Mouse (Mus musculus) neural tube, embryonic 10.5 days (tissue): ENCODE measurements at regions not wholly inside any gene's neighbourhood (a gene's known extent, or its start where the extent isn't known, plus 50 kb on each side); places are given as distances from the start of the nearest gene placed in this dataset.

Experiments
- DNase-seq: peaks from one replicate; pipeline ENCODE4 v3.0.0-alpha.2; 2017; ENCODE audit warnings: low spot score; ENCODE audit errors: extremely low spot score

DNA sequence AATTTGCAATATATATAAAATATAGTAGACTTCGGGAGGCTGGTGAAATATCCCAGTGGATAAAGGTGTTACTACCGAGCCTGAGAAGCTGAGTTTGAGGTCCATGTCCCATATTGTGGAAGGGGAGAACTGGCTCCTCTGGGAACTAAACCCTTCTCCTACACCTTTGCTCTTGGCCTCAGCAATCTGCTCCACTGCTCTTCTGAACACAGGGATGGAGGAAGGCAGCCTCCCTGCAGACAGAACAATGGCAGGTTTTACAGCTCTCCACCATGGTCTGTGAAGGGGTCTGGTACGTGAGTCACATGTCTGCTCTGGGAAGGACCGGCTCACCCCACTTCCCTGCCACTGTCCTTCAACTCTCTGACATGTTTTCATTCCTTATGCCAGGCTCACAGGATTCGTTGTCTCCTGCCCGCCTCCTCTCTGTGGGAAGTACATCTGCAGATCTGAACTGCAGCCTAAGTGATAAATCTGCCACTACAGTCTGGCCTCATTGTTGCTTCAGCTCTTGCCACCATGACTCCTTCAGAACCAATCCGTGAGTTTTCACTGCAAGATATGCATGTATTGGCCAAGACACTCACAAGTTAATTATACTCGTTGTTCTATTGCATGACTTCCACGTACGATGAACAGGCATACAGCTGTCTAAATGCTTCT, 220.0 kb upstream of the Gm9767 start:
- DNase-seq = peak; percentile 21

DNA sequence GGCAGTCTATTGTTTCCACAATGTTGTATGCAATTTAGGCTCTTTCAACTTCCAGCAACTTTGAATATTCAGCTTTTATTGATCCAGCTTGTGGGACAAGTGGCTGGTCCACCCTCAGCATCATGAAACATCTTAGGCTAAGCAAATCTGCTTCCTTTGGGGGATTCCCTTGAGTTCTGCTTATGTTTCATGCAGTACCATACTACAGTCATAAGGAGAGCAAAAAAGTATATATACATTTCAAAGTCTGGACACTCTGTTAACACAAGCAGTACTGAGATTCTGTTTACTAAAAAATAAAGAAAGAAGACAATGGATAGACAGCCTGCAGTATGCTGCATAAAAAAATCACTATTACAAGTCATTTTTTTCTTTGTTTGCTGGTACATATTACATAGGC, 233.7 kb upstream of the Gm9767 start:
- DNase-seq = no peak

DNA sequence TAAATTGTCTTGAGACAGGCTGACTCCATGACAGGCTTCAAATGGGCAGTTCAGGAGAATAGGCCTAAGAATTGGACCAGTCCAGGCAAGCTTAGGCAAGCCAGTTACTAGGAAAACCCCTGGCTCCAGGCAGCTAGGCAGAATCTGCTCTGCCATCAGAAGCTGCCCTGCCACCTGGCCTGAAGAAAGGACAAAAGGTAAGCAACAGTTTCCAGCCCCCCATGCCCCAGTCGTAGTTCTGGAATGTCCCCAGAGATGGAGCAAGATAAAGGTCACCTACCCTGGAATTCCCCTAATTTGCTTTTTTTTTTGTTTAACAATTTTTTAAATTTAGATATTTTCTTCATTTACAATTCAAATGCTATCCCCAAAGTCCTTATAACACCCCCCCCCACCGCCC, 248.8 kb upstream of the Gm9767 start:
- DNase-seq = no peak

DNA sequence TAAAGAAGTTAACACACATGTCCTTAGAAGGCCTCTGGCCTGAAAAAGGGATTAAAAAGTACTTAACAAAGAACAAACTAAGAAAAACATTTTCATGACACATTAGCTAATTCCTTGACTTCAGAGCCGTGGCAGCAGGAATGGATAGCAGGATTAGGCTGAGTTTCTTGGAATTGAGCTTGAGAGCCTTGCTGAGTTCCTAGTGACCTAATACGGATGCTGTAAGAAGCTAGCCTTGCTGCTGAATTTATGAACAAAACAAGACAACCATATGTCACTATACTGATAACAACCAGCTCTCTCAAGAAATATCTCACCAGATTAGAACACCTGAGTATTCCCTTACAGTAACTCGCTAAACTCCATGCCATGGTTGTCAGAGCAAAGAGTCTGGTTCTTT, 268.2 kb upstream of the Smlr1 start:
- DNase-seq = no peak

DNA sequence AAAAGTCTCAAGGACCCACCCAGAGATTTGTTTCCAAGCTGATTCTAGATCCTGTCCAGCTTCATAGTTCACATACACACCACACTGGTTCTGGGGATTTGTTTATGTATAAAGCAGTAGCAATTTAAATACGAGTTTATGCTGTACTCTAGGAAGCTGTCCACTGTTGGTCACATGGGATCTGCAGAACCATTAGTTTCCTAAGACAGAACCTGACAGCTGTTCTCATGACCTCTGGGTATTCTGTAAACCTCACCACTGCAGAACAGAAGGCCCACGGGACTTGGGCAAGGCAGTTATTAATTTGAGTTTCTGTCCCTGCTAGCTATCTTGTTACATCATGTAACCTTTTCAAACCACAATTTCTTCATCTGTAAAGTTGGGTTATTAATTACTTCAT, 265.4 kb upstream of the Smlr1 start:
- no peak for DNase-seq

DNA sequence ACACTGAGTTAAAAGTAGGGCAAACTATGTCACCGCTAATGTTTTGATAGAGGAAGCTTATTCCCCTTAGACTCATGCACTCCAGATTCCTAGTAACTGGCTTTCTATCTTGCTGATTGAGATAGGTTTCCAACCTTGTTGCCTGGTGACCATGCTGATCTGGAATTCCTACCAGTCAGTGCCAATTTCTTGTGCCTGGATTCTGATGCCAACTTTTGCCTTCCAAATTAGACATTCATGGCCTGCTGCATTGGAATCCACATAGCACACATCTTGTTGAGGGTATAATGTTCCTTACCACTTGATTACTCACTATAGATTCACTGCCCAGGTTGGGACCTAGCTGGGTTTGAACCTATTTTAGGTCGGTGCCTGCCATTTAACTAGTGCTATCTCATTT, 262.8 kb upstream of the Smlr1 start:
- no peak for DNase-seq

DNA sequence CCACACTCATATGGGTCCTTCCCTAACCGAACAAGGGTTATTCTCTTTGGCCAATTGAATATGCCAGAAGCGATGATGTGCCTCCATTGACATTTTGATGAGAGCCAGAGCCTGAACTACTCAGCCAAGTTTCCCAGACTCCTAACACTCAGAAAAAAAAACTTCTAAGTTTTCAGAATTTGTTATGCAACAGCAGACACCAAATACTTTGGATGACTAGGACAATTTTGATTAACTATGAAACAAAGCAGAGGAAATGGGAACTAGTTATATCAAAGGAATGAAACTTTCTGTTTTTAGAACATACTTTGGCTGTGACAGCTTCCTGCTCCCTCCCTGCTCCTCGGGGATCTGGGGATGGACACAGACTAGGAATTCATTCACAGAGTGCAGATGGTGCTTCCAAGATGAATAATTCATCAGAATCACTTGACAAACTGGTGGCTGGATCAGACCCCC, 254.3 kb upstream of the Smlr1 start:
- no peak for DNase-seq

DNA sequence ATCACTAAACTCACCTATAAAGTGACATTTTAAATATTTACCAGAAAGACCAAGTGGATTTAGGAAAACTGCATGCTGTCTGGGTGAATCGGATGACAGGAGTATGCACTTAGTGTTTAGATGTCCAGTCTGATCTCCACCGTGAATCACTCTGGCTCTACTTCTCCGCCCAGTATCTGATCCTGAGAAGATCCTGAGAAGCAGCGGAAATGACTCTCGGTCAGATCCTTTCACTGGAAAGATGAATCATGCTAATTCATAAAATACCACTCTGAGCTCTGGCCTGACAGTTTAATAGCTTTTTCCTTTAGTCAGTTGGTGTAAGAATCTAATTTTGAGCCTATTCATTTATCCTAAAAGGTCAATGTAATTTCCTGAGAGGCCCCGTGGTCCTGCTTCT, 252.6 kb upstream of the Smlr1 start:
- no peak for DNase-seq

DNA sequence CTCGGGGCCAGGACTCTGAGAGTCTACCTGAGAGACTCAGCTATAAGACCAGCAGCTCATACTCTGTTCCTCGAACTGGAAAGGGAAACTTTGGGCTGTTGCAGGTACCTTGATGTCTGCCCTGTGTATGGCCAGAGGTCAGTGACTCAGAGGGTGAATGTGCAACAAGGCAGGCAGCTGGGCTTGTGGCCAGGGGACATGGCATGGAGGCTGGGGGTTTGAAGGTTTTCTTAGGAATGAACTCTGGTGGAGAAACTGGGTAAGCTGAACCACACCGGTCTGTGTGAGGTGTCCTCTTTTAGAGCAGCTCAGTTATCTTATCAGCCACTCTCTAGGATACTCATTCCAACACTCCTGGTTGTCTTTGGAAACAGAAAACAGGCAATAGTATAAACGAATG, 251.9 kb upstream of the Smlr1 start:
- DNase-seq = no peak

DNA sequence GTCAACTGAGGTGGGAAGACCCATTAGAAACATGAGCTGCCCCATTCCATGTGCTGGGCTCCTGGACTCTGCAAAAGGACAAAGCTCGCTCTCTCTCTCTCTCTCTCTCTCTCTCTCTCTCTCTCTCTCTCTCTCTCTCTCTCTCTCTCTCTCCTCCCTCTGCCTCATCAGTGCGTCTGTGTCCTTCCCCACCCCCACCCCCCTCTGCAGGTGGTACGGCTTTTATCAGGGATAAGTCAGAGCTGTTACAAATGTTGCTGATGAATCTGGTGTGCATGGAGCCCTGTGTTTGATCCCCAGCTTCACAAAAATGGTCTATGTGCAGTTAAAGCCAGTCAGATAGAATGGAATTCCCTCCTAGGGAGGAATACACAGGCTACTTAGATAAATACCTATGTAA, 247.8 kb upstream of the Smlr1 start:
- DNase-seq = no peak

DNA sequence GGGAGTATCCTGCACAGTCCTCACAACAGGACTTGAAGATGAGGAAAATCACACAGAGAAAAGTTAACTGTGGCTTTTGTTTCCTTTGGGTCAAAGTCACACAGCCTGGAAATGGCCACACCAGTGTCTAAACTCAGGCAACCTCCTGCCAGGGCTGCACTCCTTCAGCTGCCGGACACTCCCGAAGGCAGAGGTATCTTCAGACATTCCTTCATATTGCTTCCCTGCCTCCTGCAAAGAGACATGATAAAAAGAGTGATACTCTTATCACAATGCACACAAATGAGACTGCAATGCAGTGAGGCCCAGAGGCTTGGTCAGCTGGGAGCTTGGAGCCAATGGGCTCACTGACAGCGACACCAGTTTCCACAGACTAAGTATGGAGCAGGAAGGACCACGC, 243.4 kb upstream of the Smlr1 start:
- DNase-seq = no peak

DNA sequence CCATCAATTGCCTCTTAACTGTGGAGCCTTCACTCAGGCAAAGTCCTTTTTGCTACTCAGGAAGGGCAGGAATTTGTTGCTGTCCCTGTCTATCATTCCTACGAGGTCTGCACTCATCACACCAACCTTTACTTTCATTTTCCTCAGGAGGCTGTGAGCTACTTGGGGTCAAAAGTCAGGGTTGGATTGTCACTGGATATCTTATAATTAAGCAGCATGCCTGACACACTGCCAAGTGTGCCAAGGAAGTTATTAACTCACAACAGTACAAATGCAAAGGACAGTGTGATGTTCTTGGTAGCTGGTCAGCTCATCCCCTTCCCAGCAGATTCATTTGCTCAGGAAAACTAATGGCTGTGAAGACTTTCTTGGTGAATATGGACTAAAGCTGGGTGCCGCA, 241.7 kb upstream of the Smlr1 start:
- DNase-seq = no peak

DNA sequence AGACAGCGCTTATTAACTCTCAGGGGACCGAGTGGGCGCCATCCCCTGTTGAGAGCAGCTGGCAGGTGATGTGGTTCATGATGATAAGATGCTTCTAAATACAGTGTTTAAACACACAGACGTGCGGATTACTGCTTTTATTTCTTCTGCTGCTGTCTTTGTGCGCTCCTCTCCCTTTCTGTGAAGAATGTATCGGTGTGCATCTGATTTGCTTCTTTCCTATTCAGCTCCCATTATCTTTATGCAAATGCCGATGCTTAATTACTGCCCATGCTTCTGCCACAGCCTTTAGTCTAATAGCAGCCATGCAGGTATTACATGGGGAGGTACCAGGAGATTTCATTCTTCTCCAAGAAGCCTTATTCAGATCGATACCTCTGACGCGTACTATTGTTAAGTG, 240.6 kb upstream of the Smlr1 start:
- DNase-seq = no peak

DNA sequence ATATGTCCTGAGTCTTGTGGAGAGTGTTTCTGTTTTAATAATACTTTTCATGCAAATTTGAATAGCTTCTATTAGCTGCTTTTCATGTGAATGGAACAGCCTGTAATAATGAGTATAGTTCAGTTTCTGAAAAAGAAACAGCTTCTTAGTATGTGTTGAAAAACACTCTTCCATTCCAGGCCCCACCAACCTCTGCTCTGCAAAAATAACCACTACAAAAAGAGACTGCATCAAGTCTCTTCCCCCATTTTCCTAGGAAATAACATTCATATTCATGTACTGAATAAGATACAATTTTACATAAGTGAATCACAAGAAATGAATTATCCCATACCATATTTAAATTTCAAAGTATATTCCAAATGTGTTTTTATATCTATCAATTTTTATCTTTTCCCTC, 234.0 kb upstream of the Smlr1 start:
- DNase-seq = no peak

DNA sequence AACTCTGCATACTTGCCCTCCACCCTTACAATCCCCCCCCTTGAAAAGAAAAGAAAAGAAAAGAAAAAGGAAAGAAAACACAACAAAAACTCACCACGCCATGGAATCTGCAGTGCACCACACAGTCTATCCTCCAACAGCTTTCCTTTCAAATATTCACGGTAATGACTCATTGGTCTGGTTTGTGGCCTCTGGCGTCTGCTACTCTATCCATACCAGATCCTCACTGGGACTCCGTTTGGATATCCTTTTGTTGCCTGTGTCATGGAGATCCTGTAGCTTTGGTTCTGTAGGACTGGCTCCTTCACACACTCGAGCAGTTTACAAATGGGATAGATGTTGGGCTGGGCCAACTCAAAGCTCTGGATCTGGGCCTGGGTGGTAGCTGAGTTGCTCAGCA, 232.4 kb upstream of the Smlr1 start:
- DNase-seq = no peak

DNA sequence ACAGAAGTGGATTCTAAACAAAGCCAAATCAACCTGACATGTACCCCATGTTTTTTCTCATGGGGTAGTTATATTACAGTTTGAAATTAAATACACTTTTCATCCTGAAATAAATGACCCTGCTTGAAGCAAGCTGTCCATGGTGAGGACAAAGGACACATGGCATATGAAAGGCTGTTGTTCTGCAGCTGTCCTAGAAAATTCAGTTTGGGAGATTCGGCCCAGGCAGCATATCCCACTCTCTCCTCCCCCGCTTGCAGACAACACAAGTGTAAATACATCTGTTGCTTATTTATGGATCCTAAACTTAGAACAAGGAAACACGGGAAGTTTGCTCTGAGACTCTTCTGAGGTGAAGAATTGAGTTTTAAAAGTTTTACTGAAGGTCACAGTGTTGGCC, 218.2 kb upstream of the Smlr1 start:
- DNase-seq = no peak

DNA sequence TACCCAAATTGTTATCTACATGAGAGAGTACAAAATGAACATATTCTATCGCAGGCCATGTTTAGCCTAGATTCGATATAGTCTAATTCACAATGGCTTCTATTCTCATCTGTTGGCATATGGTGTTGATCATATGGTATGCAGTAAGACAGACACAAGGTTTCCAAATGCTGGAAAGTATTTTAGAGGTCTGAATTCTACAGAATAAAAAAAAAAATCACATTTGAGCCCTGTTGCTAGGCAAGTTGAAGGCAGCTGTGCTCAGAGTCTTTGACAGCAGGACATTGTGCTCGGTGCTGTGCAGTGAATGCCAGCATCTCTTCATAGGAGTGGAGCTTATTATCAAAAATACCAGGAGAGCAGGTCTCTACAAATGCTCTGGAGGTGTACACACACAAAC, 206.6 kb upstream of the Smlr1 start:
- DNase-seq = no peak

DNA sequence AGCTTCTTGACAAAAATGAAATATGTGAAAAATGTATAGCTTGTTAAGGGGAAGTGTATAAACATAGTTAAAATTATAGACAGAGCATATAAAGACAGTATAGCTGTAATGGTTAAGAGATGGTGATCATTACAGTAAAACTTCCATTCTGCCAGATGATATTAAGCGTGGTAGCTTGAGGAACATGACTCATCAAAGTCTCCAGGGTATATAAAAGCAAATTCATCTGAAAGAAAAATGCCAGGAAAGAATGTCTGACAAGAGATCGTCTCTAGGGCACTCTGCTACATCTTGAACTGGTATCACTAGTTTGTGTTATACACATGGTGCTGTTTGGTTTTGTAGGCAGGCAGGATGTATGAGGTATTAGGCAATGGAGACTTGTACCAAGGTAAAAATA, 204.9 kb upstream of the Smlr1 start:
- no peak for DNase-seq

DNA sequence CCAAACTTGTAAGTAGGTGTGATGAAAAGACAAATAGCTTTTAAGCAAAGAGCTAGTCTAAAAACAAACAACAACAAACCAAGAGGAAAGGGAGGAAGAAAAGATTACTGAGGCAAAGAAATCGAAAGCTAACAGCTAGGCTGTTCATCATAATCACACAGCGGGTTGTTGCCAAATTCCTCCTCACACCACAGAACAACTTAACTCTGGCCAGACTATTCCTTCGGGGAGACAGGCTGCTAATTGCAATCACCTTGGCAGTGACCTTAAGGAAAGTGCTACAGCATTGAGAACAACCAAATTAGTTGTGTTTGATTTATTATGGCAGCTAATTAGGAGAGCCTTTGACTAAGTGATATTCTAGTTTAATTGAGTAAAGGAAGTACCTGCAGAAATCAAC, 194.4 kb upstream of the Smlr1 start:
- DNase-seq = no peak

DNA sequence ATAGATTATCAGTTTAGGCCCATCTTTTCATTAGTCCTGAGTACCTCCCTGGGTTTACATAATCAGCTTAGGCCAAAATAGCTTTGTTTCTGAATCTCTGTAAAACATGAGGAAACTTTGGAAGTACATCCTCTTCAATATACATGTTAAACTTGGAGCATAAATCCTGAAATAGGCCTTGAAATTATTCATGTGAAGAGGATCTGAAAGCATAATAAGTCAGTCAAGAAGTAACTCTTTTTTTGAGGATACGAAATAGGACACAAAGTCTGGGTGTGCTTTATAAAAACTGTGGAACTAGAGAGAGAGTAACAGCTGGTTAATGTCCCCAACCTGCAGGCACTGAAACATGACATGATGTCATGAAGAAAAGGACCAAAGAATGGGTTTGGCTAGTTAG, 187.9 kb upstream of the Smlr1 start:
- no peak for DNase-seq

DNA sequence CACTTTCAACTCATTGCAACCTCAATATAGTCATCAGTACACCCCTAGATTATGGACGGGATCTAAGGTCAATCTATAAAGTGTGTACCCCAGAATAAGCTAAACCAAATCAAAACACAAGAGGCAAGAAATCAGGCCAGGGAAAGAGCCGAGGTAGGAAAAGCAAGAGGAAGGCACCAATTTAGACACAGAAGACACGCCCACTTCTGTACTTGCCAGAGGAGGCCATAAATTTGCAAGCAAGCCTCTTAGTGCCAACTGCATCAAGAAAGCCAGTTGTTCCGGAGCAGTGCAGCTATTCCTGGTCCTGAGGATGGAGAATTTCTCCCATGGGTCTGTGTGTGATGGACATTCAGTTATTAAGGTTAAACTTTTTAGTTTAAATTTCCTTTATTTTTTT, 179.7 kb upstream of the Smlr1 start:
- DNase-seq = no peak

DNA sequence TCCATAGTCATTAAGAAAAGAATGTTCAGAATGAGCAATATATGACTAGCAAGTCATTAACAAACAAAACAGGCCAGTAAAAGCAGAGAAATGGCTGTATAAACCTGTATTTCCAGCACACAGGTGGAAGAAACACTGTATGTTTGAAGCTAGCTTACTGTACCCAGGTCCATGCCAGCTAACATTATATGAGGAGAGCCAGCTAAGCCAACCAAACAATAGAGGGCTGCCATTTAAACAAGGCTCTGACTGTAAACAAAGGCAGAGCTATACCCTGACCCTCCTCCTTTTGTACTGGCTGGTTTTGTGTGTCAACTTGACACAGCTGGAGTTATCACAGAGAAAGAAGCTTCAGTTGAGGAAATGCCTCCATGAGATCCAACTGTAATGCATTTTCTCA, 178.6 kb upstream of the Smlr1 start:
- no peak for DNase-seq

DNA sequence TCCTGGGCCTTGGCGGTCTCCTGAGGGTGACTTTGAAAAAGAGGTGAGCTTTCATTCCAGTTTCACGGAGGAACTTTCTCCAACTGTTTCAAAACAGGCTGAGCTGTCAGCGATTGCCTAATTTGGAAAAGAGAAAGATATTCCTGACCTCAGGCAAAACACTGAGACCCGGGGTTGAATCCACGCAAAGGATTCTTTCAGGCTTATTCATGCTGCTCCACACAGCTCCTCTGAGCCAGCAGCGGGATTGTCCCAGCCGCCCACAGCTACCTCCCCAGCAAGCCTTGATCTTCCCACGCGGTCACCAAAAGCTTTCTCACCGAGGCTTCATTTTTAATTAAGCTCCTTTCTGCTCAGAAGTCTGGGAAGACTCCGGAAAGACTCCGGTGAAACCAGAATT, 178.0 kb upstream of the Smlr1 start:
- DNase-seq = no peak

DNA sequence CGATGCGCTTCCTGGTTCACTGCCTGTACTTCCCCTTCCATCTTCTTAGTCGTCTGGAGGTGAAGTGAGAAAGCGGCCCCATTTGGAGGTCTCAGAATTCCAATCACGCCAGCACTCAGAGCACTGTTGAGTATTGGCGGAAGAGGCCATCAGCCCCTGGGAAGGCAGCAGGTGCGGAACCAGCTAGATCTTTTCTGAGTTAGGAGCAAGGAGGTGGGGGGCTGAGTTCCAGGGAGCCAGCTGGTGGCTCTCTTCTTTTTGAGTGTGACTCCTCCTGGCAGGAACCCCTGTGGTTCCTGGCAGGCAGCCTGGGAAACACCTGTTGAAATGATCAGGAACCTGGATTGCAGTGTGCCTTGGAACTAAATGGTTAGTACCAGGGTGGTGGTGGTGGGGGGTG, 171.9 kb upstream of the Smlr1 start:
- no peak for DNase-seq
